ENCODE assay signal across 25 mouse cellular contexts in the genomic region with DNA sequence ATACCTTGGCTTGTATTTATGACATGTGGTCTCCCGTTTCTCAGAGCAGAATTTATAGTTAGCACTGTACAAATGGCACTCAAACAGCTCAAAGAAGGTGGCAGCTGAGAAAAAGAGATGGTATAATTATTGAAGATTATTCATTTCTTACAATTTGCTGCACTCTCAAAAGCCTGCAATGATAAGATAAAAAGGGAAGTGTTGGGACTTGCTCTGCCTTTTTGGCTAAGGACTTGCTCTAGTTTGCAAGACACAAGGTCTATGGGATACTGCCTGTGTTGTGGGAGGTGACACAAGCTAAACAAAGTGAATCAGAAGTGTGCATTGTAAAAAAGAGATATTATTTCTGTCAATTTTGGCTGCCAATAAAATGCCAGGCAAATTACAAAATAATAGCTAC.
"Had no signal": no experiment of that assay in that cellular context is flagged by ENCODE, and none has a peak within 500 bp of the region (broad histone marks: within the 10 kb centered on the region; RNA-seq: fewer than 3 reads in every experiment).

No protein-coding gene starts in this region.

- DNase-seq: gastrocnemius, adult 2 months; gastrocnemius, postnatal 10 days; gastrocnemius, postnatal 25 days; heart, adult 18-20 months; heart, postnatal 14 days; heart, postnatal 36 days; kidney, adult 18-20 months; kidney, adult 8-10 months; kidney, postnatal 10 days; kidney, postnatal 25 days; kidney, postnatal 4 days had no signal

- H3K27me3 ChIP-seq: heart, embryonic 13.5 days; heart, embryonic 15.5 days; hindbrain, embryonic 12.5 days; intestine, embryonic 15.5 days; limb, embryonic 13.5 days; limb, embryonic 15.5 days; liver, embryonic 12.5 days had no signal

- H3K27ac ChIP-seq: gastrocnemius, adult 2 months; heart, embryonic 13.5 days; heart, embryonic 15.5 days; hindbrain, embryonic 12.5 days; hindbrain, embryonic 14.5 days; intestine, embryonic 15.5 days; layer of hippocampus, adult 2 months; left cerebral cortex, adult 2 months; limb, embryonic 13.5 days; limb, embryonic 15.5 days; liver, embryonic 12.5 days; liver, embryonic 14.5 days had no signal

- H3K9ac ChIP-seq: heart, embryonic 13.5 days; heart, embryonic 15.5 days; hindbrain, embryonic 12.5 days; hindbrain, embryonic 14.5 days; intestine, embryonic 15.5 days; limb, embryonic 13.5 days; limb, embryonic 15.5 days; liver, embryonic 12.5 days; liver, embryonic 14.5 days had no signal

- H3K4me3 ChIP-seq: gastrocnemius, adult 2 months; heart, embryonic 13.5 days; heart, embryonic 15.5 days; hindbrain, embryonic 12.5 days; intestine, embryonic 15.5 days; layer of hippocampus, adult 2 months; left cerebral cortex, adult 2 months; limb, embryonic 13.5 days; limb, embryonic 15.5 days; liver, embryonic 12.5 days had no signal

- H3K36me3 ChIP-seq: heart, embryonic 13.5 days; heart, embryonic 15.5 days; hindbrain, embryonic 12.5 days; intestine, embryonic 15.5 days; limb, embryonic 13.5 days; limb, embryonic 15.5 days; liver, embryonic 12.5 days had no signal

- ATAC-seq: hindbrain, embryonic 16.5 days; inflammation-experienced regulatory T-cells, adult 6 months; intestine, embryonic 15.5 days; intestine, postnatal 0 days; liver, embryonic 12.5 days had no signal

- H3K9me3 ChIP-seq: heart, embryonic 13.5 days; heart, embryonic 15.5 days; hindbrain, embryonic 12.5 days; intestine, embryonic 15.5 days; limb, embryonic 13.5 days; limb, embryonic 15.5 days; liver, embryonic 12.5 days had no signal

- H3K4me1 ChIP-seq: heart, embryonic 13.5 days; heart, embryonic 15.5 days; hindbrain, embryonic 12.5 days; intestine, embryonic 15.5 days; limb, embryonic 13.5 days; limb, embryonic 15.5 days had no signal
